Mouse (Mus musculus) erythroblast, embryonic 14.5 days (primary cell): ENCODE results near the gene Ptpru.

Experiments
- GATA1 ChIP-seq: IDR thresholded peaks from 2 replicates; pipeline ENCODE4 v1.6.1; 2012; ENCODE audit warnings: low read length, inconsistent platforms, mixed read lengths
- TAL1 ChIP-seq: IDR thresholded peaks from 3 replicates; pipeline ENCODE4 v1.6.1; 2012; ENCODE audit warnings: low read length, inconsistent platforms, mixed read lengths

- TF ChIP-seq GATA1: no peak
- TF ChIP-seq TAL1: no peak
Observed at GRCm38 (mm10) chr4:131751561-131751960, 86.5 kb downstream of the Ptpru start.
